Comparison of ENCODE assay signal across 15 mouse cellular contexts in genomic region chr3:130131201-130131600, GRCm38 (mm10). TPM values are rescaled to one million over a fixed set of nuclear protein-coding genes. Genes with fewer than 3 reads are reported as not detected.
A peak's percentile ranks its signal among the peaks of the same experiment; 100 is the strongest.
DNase-seq lines count a peak whose midpoint lies in the region; ATAC-seq and TF ChIP-seq lines count a peak whose summit lies in the region.
"Had no signal": no experiment of that assay in that cellular context is flagged by ENCODE, and none has a peak within 500 bp of the region (broad histone marks: within the 10 kb centered on the region; RNA-seq: fewer than 3 reads in every experiment).

Col25a1 (plus strand) TSS chr3:130131501.

- no peaks in the 10 kb centered on the region for H3K9me3 ChIP-seq in hindbrain, embryonic 15.5 days
- no peaks in the 10 kb centered on the region for H3K9me3 ChIP-seq in hindbrain, embryonic 14.5 days (ENCODE audit: control insufficient read depth, low read length)
- H3K9me3 ChIP-seq in lung, embryonic 16.5 days (ENCODE audit: control insufficient read depth, low read length) = no peaks in the 10 kb centered on the region
- no peaks in the 10 kb centered on the region for H3K9me3 ChIP-seq in lung, postnatal 0 days (ENCODE audit: low read length)
- H3K9me3 ChIP-seq in midbrain, postnatal 0 days (ENCODE audit: low read length) = no peaks in the 10 kb centered on the region
- H3K9me3 ChIP-seq: midbrain, embryonic 12.5 days had no signal

- no peak within 1 kb of the TSS for H3K27ac ChIP-seq in hindbrain, embryonic 15.5 days (replicated peaks)
- H3K27ac ChIP-seq in hindbrain, embryonic 14.5 days = no peak within 1 kb of the TSS
- H3K27ac ChIP-seq in lung, embryonic 16.5 days (ENCODE audit: low read length) = no peak within 1 kb of the TSS
- H3K27ac ChIP-seq in lung, postnatal 0 days (ENCODE audit: low read length) = no peak within 1 kb of the TSS
- H3K27ac ChIP-seq in midbrain, postnatal 0 days (ENCODE audit: low read depth, low read length) = no peak within 1 kb of the TSS
- H3K27ac ChIP-seq: midbrain, embryonic 12.5 days had no signal

- no peak within 1 kb of the TSS for H3K9ac ChIP-seq in hindbrain, embryonic 15.5 days
- H3K9ac ChIP-seq in hindbrain, embryonic 14.5 days = no peak within 1 kb of the TSS
- no peak within 1 kb of the TSS for H3K9ac ChIP-seq in lung, embryonic 16.5 days (ENCODE audit: low read length)
- H3K9ac ChIP-seq in lung, postnatal 0 days (replicated peaks; ENCODE audit: low read depth) = no peak within 1 kb of the TSS
- H3K9ac ChIP-seq in midbrain, postnatal 0 days (replicated peaks; ENCODE audit: low read length, poor library complexity, severe bottlenecking) = no peak within 1 kb of the TSS
- H3K9ac ChIP-seq: forebrain, postnatal 0 days; midbrain, embryonic 12.5 days had no signal

- TF ChIP-seq CTCF in lung, postnatal 0 days (IDR thresholded peaks at IDR 0.05) = no peak
- no peak for TF ChIP-seq CTCF in midbrain, postnatal 0 days (IDR thresholded peaks at IDR 0.05)

- no peak for TF ChIP-seq EP300 in lung, postnatal 0 days (IDR thresholded peaks at IDR 0.05)

- 86% methylated on average over 8 of the region's 8 CpGs for WGBS in hindbrain, embryonic 15.5 days
- WGBS in hindbrain, embryonic 14.5 days = 90% methylated on average over 8 of the region's 8 CpGs
- 88% methylated on average over 8 of the region's 8 CpGs for WGBS in lung, embryonic 16.5 days
- WGBS in lung, postnatal 0 days = 87% methylated on average over 8 of the region's 8 CpGs
- WGBS in midbrain, postnatal 0 days = 93% methylated on average over 8 of the region's 8 CpGs

- DNase-seq in hindbrain, embryonic 14.5 days (ENCODE audit: low spot score) = no peak
- DNase-seq in lung, postnatal 0 days (ENCODE audit: low spot score) = no peak
- no peak for DNase-seq in left cerebral cortex, adult 8-10 months (ENCODE audit: low spot score in 2 of 2)
- no peak for DNase-seq in midbrain, postnatal 0 days (ENCODE audit: low spot score)
- no peak for DNase-seq in right cerebral cortex, postnatal 10 days (ENCODE audit: low spot score in 2 of 2)
- no peak for DNase-seq in adrenal gland, postnatal 10 days
- DNase-seq: B cell, adult 2 months; forebrain, postnatal 0 days; heart, postnatal 4 days had no signal

- H3K27me3 ChIP-seq in hindbrain, embryonic 15.5 days = no peaks in the 10 kb centered on the region
- no peaks in the 10 kb centered on the region for H3K27me3 ChIP-seq in hindbrain, embryonic 14.5 days (ENCODE audit: control insufficient read depth, insufficient read depth, low read length)
- H3K27me3 ChIP-seq in lung, embryonic 16.5 days (ENCODE audit: control insufficient read depth, insufficient read depth, low read depth, low read length) = no peaks in the 10 kb centered on the region
- H3K27me3 ChIP-seq in lung, postnatal 0 days (replicated peaks; ENCODE audit: insufficient read depth, low read length) = no peaks in the 10 kb centered on the region
- H3K27me3 ChIP-seq in midbrain, postnatal 0 days (ENCODE audit: insufficient read depth, low read length) = no peaks in the 10 kb centered on the region

- H3K36me3 ChIP-seq in hindbrain, embryonic 15.5 days = no peaks in the 10 kb centered on the region
- H3K36me3 ChIP-seq in hindbrain, embryonic 14.5 days (replicated peaks; ENCODE audit: control insufficient read depth, insufficient read depth) = no peaks in the 10 kb centered on the region
- H3K36me3 ChIP-seq in lung, embryonic 16.5 days (ENCODE audit: control insufficient read depth, insufficient read depth, low read length) = no peaks in the 10 kb centered on the region
- no peaks in the 10 kb centered on the region for H3K36me3 ChIP-seq in lung, postnatal 0 days (ENCODE audit: insufficient read depth, low read length)
- no peaks in the 10 kb centered on the region for H3K36me3 ChIP-seq in midbrain, postnatal 0 days (ENCODE audit: insufficient read depth, low read length)
- H3K36me3 ChIP-seq: midbrain, embryonic 12.5 days had no signal

- ATAC-seq in hindbrain, embryonic 15.5 days (ENCODE audit: low FRiP score, low read depth) = no peak
- no peak for ATAC-seq in hindbrain, embryonic 14.5 days (ENCODE audit: low FRiP score)
- ATAC-seq in lung, embryonic 16.5 days (ENCODE audit: low read depth) = no peak
- ATAC-seq in lung, postnatal 0 days = no peak
- no peak for ATAC-seq in midbrain, postnatal 0 days (ENCODE audit: low FRiP score)
- ATAC-seq: activated CD4-positive, CD25-positive, alpha-beta regulatory T cell, adult 4 months; forebrain, postnatal 0 days had no signal

- H3K4me1 ChIP-seq in hindbrain, embryonic 15.5 days (replicated peaks) = peaks cover 7% of the 10 kb centered on the region
- no peaks in the 10 kb centered on the region for H3K4me1 ChIP-seq in hindbrain, embryonic 14.5 days (replicated peaks; ENCODE audit: control insufficient read depth, insufficient read depth, low read length)
- no peaks in the 10 kb centered on the region for H3K4me1 ChIP-seq in lung, embryonic 16.5 days (replicated peaks; ENCODE audit: control insufficient read depth, insufficient read depth, low read length)
- no peaks in the 10 kb centered on the region for H3K4me1 ChIP-seq in lung, postnatal 0 days (ENCODE audit: insufficient read depth, low read depth, low read length)
- H3K4me1 ChIP-seq in midbrain, postnatal 0 days (ENCODE audit: insufficient read depth, low read length) = 0 out of 2 replicates have a peak, but pooled peaks cover 5% of the 10 kb centered on the region

- H3K4me3 ChIP-seq in hindbrain, embryonic 15.5 days = no peak within 1 kb of the TSS
- H3K4me3 ChIP-seq in hindbrain, embryonic 14.5 days (replicated peaks; ENCODE audit: low read length) = no peak within 1 kb of the TSS
- no peak within 1 kb of the TSS for H3K4me3 ChIP-seq in lung, embryonic 16.5 days (ENCODE audit: low read length)
- H3K4me3 ChIP-seq in lung, postnatal 0 days (ENCODE audit: low read depth, low read length) = no peak within 1 kb of the TSS
- H3K4me3 ChIP-seq in midbrain, postnatal 0 days (ENCODE audit: low read depth, low read length) = no peak within 1 kb of the TSS
- H3K4me3 ChIP-seq: midbrain, embryonic 12.5 days had no signal

- H3K4me2 ChIP-seq in hindbrain, embryonic 15.5 days = 0 out of 2 replicates have a peak within 1 kb of the TSS, but pooled peaks have one; percentile 9
- no peak within 1 kb of the TSS for H3K4me2 ChIP-seq in hindbrain, embryonic 14.5 days (replicated peaks)
- H3K4me2 ChIP-seq in lung, embryonic 16.5 days (ENCODE audit: low read depth, low read length) = no peak within 1 kb of the TSS
- H3K4me2 ChIP-seq in lung, postnatal 0 days (replicated peaks; ENCODE audit: low read depth, low read length) = no peak within 1 kb of the TSS
- H3K4me2 ChIP-seq in midbrain, postnatal 0 days (ENCODE audit: low read depth, low read length, poor library complexity, severe bottlenecking) = no peak within 1 kb of the TSS
- H3K4me2 ChIP-seq: midbrain, embryonic 12.5 days had no signal

RNA-seq across cellular contexts. Expression of gene Col25a1, which starts in this region (rescaled TPM):
- polyA plus RNA-seq in hindbrain, embryonic 15.5 days (2015; fragmentation: Nextera tagmentation; extraction: Ambion mirVana) = 5.5 and 6.4 TPM in 2 replicates
- polyA plus RNA-seq in hindbrain, embryonic 14.5 days (2014; fragmentation: Nextera tagmentation; extraction: Ambion mirVana) = 6.3 and 8.1 TPM in 2 replicates
- polyA plus RNA-seq in lung, embryonic 16.5 days (2015; fragmentation: Nextera tagmentation; extraction: Ambion mirVana) = 17.6 and 20.3 TPM in 2 replicates
- 7.0 and 7.7 TPM in 2 replicates for polyA plus RNA-seq in lung, postnatal 0 days (2015; fragmentation: Nextera tagmentation; extraction: Ambion mirVana)
- 10 to 100 TPM; 37.6 to 43.3 (median 39.9) TPM for total RNA-seq in left cerebral cortex, adult 8-10 months (2022)
- total RNA-seq in midbrain, postnatal 0 days (2014; rRNA removed) = 28.0 and 40.4 TPM in 2 replicates
- 8.6 and 10.6 TPM in 2 replicates for polyA plus RNA-seq in midbrain, postnatal 0 days (2015; fragmentation: Nextera tagmentation; extraction: Ambion mirVana)
- 1 to 10 TPM; 4.6 to 5.6 TPM for total RNA-seq in adrenal gland, postnatal 10 days (2021)
- total RNA-seq: granulocyte monocyte progenitor cell, adult 5-6 weeks; MEL had no signal
